Mouse (Mus musculus) erythroid progenitor cell, adult 5-6 weeks (primary cell): ENCODE results near the gene Kcnt1. TPM values are rescaled to one million over a fixed set of nuclear protein-coding genes. Genes with fewer than 3 reads are reported as not detected.

Source experiments
- ATAC-seq: replicated peaks from 2 replicates; pipeline ENCODE4 v1.8.0; 2016; ENCODE audit warnings: moderate number of reproducible peaks, mild to moderate bottlenecking, moderate TSS enrichment, inconsistent platforms; ENCODE audit not compliant: poor library complexity, low FRiP score, severe bottlenecking
- total RNA-seq, 2 experiments: library from RNA; stranded (forward) in 1 of 2; stranded (reverse) in 1 of 2; fragments of 150-400 nt in 1 of 2; fragments of 186-747, 209-891 nt in 1 of 2; gene quantifications; 2 replicates each; pipeline versions ENCODE4 v1.2.3 to v1.2.4; 2015 to 2017; ENCODE audit warnings: low replicate concordance in 2 of 2

Gene Kcnt1
- total RNA-seq, 2 experiments from 2014 or later, result not detected

DNA sequence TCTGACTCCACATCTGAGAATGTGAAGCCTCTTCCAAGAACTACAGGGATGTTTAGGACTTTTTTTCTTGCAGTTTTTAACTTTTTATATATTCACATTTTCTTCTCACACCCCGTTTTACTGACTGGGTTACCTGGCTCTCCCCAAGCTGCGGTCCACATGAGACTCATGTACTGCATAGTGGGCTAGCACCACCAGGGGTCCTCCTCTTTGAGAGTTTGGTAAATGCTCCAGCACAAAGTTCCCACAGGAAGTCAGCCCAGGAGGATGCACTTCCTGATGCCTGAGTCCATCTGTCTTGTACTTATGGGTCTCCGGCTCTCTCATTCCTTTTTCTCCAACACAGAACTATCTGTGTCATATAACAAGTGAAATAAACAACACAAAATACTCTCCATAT is 84.4 kb downstream of the Kcnt1 start:
- ATAC-seq, result no peak

- ATAC-seq, result no peak
These were observed 85.8 kb downstream of the Kcnt1 start for GRCm38 (mm10) chr2:25949291-25949690.

Other genes with a start within 250 kb of the Kcnt1 start
- gene Ccdc183, start 246.1 kb upstream of the Kcnt1 start, total RNA-seq (2015; ENCODE audit: low replicate concordance), result not detected in 2 replicates
- not detected in 2 replicates for gene Ccdc183, start 246.1 kb upstream of the Kcnt1 start, total RNA-seq (2017; ENCODE audit: low replicate concordance)
- 26.3 TPM in 1 of 2 replicates, not detected in the other for gene Tmem141, start 241.7 kb upstream of the Kcnt1 start, total RNA-seq (2015; ENCODE audit: low replicate concordance)
- 5.5 TPM in 1 of 2 replicates, not detected in the other for gene Tmem141, start 241.7 kb upstream of the Kcnt1 start, total RNA-seq (2017; ENCODE audit: low replicate concordance)
- gene Fcna, start 235.7 kb upstream of the Kcnt1 start, total RNA-seq (2015; ENCODE audit: low replicate concordance), result 85.1 and 103 TPM in 2 replicates
- gene Fcna, start 235.7 kb upstream of the Kcnt1 start, total RNA-seq (2017; ENCODE audit: low replicate concordance), result 28.7 and 55.7 TPM in 2 replicates
- not detected in 2 replicates for gene Lcn8, start 210.6 kb upstream of the Kcnt1 start, total RNA-seq (2015; ENCODE audit: low replicate concordance)
- not detected in 2 replicates for gene Lcn8, start 210.6 kb upstream of the Kcnt1 start, total RNA-seq (2017; ENCODE audit: low replicate concordance)
- gene Lcn5, start 205.8 kb upstream of the Kcnt1 start, total RNA-seq (2015; ENCODE audit: low replicate concordance), result not detected in 2 replicates
- not detected in 2 replicates for gene Lcn5, start 205.8 kb upstream of the Kcnt1 start, total RNA-seq (2017; ENCODE audit: low replicate concordance)
- gene Lcn6, start 186.9 kb upstream of the Kcnt1 start, total RNA-seq (2015; ENCODE audit: low replicate concordance), result not detected in 2 replicates
- not detected in 2 replicates for gene Lcn6, start 186.9 kb upstream of the Kcnt1 start, total RNA-seq (2017; ENCODE audit: low replicate concordance)
- not detected in 2 replicates for gene Lcn10, start 181.0 kb upstream of the Kcnt1 start, total RNA-seq (2015; ENCODE audit: low replicate concordance)
- not detected in 2 replicates for gene Lcn10, start 181.0 kb upstream of the Kcnt1 start, total RNA-seq (2017; ENCODE audit: low replicate concordance)
- not detected in 2 replicates for gene Obp2a, start 163.7 kb upstream of the Kcnt1 start, total RNA-seq (2015; ENCODE audit: low replicate concordance)
- not detected in 2 replicates for gene Obp2a, start 163.7 kb upstream of the Kcnt1 start, total RNA-seq (2017; ENCODE audit: low replicate concordance)
- 2.5 and 3.2 TPM in 2 replicates for gene Bmyc, start 157.0 kb upstream of the Kcnt1 start, total RNA-seq (2015; ENCODE audit: low replicate concordance)
- not detected in 2 replicates for gene Bmyc, start 157.0 kb upstream of the Kcnt1 start, total RNA-seq (2017; ENCODE audit: low replicate concordance)
- gene Obp2b, start 126.7 kb upstream of the Kcnt1 start, total RNA-seq (2015; ENCODE audit: low replicate concordance), result not detected in 2 replicates
- not detected in 2 replicates for gene Obp2b, start 126.7 kb upstream of the Kcnt1 start, total RNA-seq (2017; ENCODE audit: low replicate concordance)
- not detected in 2 replicates for gene Lcn3, start 98.2 kb upstream of the Kcnt1 start, total RNA-seq (2015; ENCODE audit: low replicate concordance)
- gene Lcn3, start 98.2 kb upstream of the Kcnt1 start, total RNA-seq (2017; ENCODE audit: low replicate concordance), result not detected in 2 replicates
- gene Lcn11, start 86.7 kb upstream of the Kcnt1 start, total RNA-seq (2015; ENCODE audit: low replicate concordance), result not detected in 2 replicates
- not detected in 2 replicates for gene Lcn11, start 86.7 kb upstream of the Kcnt1 start, total RNA-seq (2017; ENCODE audit: low replicate concordance)
- not detected in 2 replicates for gene Gm13539, start 81.5 kb upstream of the Kcnt1 start, total RNA-seq (2015; ENCODE audit: low replicate concordance)
- gene Gm13539, start 81.5 kb upstream of the Kcnt1 start, total RNA-seq (2017; ENCODE audit: low replicate concordance), result not detected in 2 replicates
- gene Glt6d1, start 47.9 kb upstream of the Kcnt1 start, total RNA-seq (2015; ENCODE audit: low replicate concordance), result not detected in 2 replicates
- not detected in 2 replicates for gene Glt6d1, start 47.9 kb upstream of the Kcnt1 start, total RNA-seq (2017; ENCODE audit: low replicate concordance)
- not detected in 2 replicates for gene Lcn9, start 40.6 kb upstream of the Kcnt1 start, total RNA-seq (2015; ENCODE audit: low replicate concordance)
- not detected in 2 replicates for gene Lcn9, start 40.6 kb upstream of the Kcnt1 start, total RNA-seq (2017; ENCODE audit: low replicate concordance)
- gene Sohlh1, start 16.5 kb upstream of the Kcnt1 start, total RNA-seq (2015; ENCODE audit: low replicate concordance), result not detected in 2 replicates
- gene Sohlh1, start 16.5 kb upstream of the Kcnt1 start, total RNA-seq (2017; ENCODE audit: low replicate concordance), result not detected in 2 replicates
- gene Camsap1, start 119.5 kb downstream of the Kcnt1 start, total RNA-seq (2015; ENCODE audit: low replicate concordance), result 18.9 and 31.4 TPM in 2 replicates
- 67.6 and 93.3 TPM in 2 replicates for gene Camsap1, start 119.5 kb downstream of the Kcnt1 start, total RNA-seq (2017; ENCODE audit: low replicate concordance)
- 1,305 and 1,318 TPM in 2 replicates for gene Ubac1, start 158.0 kb downstream of the Kcnt1 start, total RNA-seq (2015; ENCODE audit: low replicate concordance)
- gene Ubac1, start 158.0 kb downstream of the Kcnt1 start, total RNA-seq (2017; ENCODE audit: low replicate concordance), result 1,008 and 1,122 TPM in 2 replicates